Comparison of ENCODE assay signal across 14 mouse cellular contexts in the genomic region with DNA sequence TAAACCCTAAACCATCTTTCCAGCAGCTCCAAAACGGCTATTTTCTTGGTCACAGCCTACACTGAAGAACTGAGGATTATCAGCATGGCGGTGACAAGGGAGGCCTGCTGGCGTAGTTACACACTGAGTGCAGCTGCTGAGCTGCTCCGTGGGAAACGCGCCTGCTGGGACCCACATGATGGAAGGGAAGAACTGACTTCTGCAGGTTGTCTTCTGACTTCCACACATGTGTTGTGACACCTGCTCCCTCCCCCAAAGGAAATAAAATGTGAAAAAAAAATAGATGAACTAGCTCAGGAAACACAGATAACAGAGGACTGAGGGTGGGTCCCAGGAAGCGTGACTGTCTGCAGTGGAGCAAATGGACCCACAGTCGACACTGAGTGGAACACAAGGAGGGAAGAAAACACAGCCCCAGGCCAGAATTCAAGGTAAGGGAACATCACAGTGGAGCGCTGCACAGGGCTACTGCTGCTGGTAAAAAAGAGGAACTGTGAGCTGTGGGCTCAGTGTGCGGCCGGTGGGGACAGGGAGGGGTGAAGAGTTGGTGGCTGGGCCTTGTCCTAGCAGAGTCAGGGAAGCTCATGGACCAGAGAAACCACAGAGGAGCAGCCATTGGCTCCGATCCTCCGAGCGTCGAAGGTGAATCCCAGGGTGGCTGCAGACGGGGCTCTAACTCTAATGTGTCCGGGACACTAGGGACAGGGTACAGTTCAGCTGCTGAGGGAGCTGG. TPM values are rescaled to one million over a fixed set of nuclear protein-coding genes. Genes with fewer than 3 reads are reported as not detected.
DNase-seq lines count a peak whose midpoint lies in the region; ATAC-seq and TF ChIP-seq lines count a peak whose summit lies in the region.
"Had no signal": no experiment of that assay in that cellular context is flagged by ENCODE, and none has a peak within 500 bp of the region (broad histone marks: within the 10 kb centered on the region; RNA-seq: fewer than 3 reads in every experiment).

No protein-coding gene starts in this region.

- H3K9ac ChIP-seq in heart, embryonic 15.5 days, result no peak overlapping the region
- H3K9ac ChIP-seq: neural tube, embryonic 12.5 days had no signal

- 65% methylated on average over 17 of the region's 17 CpGs for WGBS in heart, embryonic 15.5 days

- H3K79me2 ChIP-seq in myocyte (ENCODE audit: control insufficient read depth, insufficient read depth), result no peaks in the 10 kb centered on the region

- DNase-seq in heart, postnatal 36 days, result no peak
- peak; percentile 77 to 80 for DNase-seq in B cell, adult 2 months
- no peak for DNase-seq in urinary bladder, postnatal 36 days (ENCODE audit: low spot score in 2 of 2)
- DNase-seq in adipocyte (ENCODE audit: low spot score), result no peak
- no peak for DNase-seq in layer of hippocampus, adult 9-10 months (ENCODE audit: low spot score)
- DNase-seq: cerebellum, postnatal 36 days; kidney, adult 11 months; right cerebral cortex, adult 18-20 months had no signal

- no peaks in the 10 kb centered on the region for H3K27me3 ChIP-seq in heart, embryonic 15.5 days
- no peaks in the 10 kb centered on the region for H3K27me3 ChIP-seq in myocyte (ENCODE audit: control insufficient read depth, insufficient read depth, insufficient read length)
- H3K27me3 ChIP-seq: neural tube, embryonic 12.5 days had no signal

- no peak overlapping the region for H3K27ac ChIP-seq in heart, embryonic 15.5 days
- H3K27ac ChIP-seq: macrophage; neural tube, embryonic 12.5 days had no signal

- intact Hi-C loops in heart, postnatal 36 days (cut with DNase I), result no loop called here

- H3K9me3 ChIP-seq in heart, embryonic 15.5 days (replicated peaks), result no peaks in the 10 kb centered on the region
- H3K9me3 ChIP-seq: neural tube, embryonic 12.5 days had no signal

- H3K4me1 ChIP-seq in heart, embryonic 15.5 days (replicated peaks), result peaks cover 5% of the 10 kb centered on the region; the same call in 1 of the 2 replicates
- H3K4me1 ChIP-seq: neural tube, embryonic 12.5 days had no signal

- no peak overlapping the region for H3K4me2 ChIP-seq in heart, embryonic 15.5 days
- no peak overlapping the region for H3K4me2 ChIP-seq in myocyte (ENCODE audit: low read depth)
- H3K4me2 ChIP-seq: heart, embryonic 11.5 days; neural tube, embryonic 12.5 days had no signal

- no peak for TF ChIP-seq POLR2A in myocyte (IDR thresholded peaks at IDR 0.05; ENCODE audit: insufficient read length, low read depth)

- no peak overlapping the region for H3K4me3 ChIP-seq in heart, embryonic 15.5 days
- no peak overlapping the region for H3K4me3 ChIP-seq in myocyte
- H3K4me3 ChIP-seq: neural tube, embryonic 12.5 days had no signal

- no peak overlapping the region for H3ac ChIP-seq in myocyte (ENCODE audit: control insufficient read depth, insufficient read length)

- peak; percentile 37; the same call in 1 of the 2 replicates for ATAC-seq in heart, embryonic 15.5 days (replicated peaks; ENCODE audit: insufficient number of reproducible peaks, insufficient read depth, low FRiP score, low read depth)
- ATAC-seq in granulocyte monocyte progenitor cell, adult 5-6 weeks (replicated peaks; ENCODE audit: poor library complexity, severe bottlenecking), result peak; percentile 89

- H3K36me3 ChIP-seq in heart, embryonic 15.5 days, result peaks cover 24% of the 10 kb centered on the region
- peaks cover 52% of the 10 kb centered on the region for H3K36me3 ChIP-seq in myocyte (ENCODE audit: control insufficient read depth, insufficient read depth)

TF ChIP-seq in myocyte, 11 proteins besides CTCF, POLR2A, EP300 and RAD21:
- TF ChIP-seq MYOD1 (IDR thresholded peaks at IDR 0.05; ENCODE audit: control insufficient read depth in 1 of 3, insufficient read length in 2 of 3, low read depth in 2 of 3) (no peak), TCF12 (IDR thresholded peaks at IDR 0.05; ENCODE audit: insufficient read depth, poor library complexity, severe bottlenecking) (no peak), POLR2AphosphoS2 (IDR thresholded peaks at IDR 0.05; ENCODE audit: insufficient read length, low read depth) (peak; percentile 4)

RNA-seq across cellular contexts. Expression of a gene that starts 32.8 kb away (rescaled TPM):
- polyA plus RNA-seq in heart, embryonic 15.5 days (2015; fragmentation: Nextera tagmentation; extraction: Ambion mirVana), result 153 and 183 TPM in 2 replicates
- total RNA-seq in heart, postnatal 36 days (2021), result 100 to 1,000 TPM; 129 to 137 TPM
- 29.1 and 56.1 TPM in 2 replicates for total RNA-seq in granulocyte monocyte progenitor cell, adult 5-6 weeks (2014; fragmentation: Nextera tagmentation)
- 12.2 and 20.2 TPM in 2 replicates for total RNA-seq in granulocyte monocyte progenitor cell, adult 5-6 weeks (2017)
- polyA plus RNA-seq in myocyte (2012; fragmentation: generic; extraction: Trizol), result 153 TPM

RNA-seq across cellular contexts. Expression of a gene that starts 53.6 kb away (rescaled TPM):
- polyA plus RNA-seq in heart, embryonic 15.5 days (2015; fragmentation: Nextera tagmentation; extraction: Ambion mirVana), result 13.9 and 19.5 TPM in 2 replicates
- total RNA-seq in heart, postnatal 36 days (2021), result 10 to 100 TPM; 27.0 to 31.8 TPM
- total RNA-seq in granulocyte monocyte progenitor cell, adult 5-6 weeks (2014; fragmentation: Nextera tagmentation), result 1.4 and 6.1 TPM in 2 replicates
- total RNA-seq in granulocyte monocyte progenitor cell, adult 5-6 weeks (2017), result 1.1 and 3.3 TPM in 2 replicates
- polyA plus RNA-seq in myocyte (2012; fragmentation: generic; extraction: Trizol), result 19.2 TPM

Comparison
In these comparisons a context has a peak if more than half of its experiments do, and no peak if none do; other contexts are left out.
1. DNase-seq: peak in B cell, adult 2 months (2 of 2); none in heart, postnatal 36 days (0 of 2), urinary bladder, postnatal 36 days (0 of 2), adipocyte (single experiment) and layer of hippocampus, adult 9-10 months (single experiment).